Mouse (Mus musculus): ENCODE results near the gene Plek2. TPM values are rescaled to one million over a fixed set of nuclear protein-coding genes. Genes with fewer than 3 reads are reported as not detected.
A peak's percentile ranks its signal among the peaks of the same experiment; 100 is the strongest.

Gene Plek2
- polyA plus RNA-seq, 1 experiment from 2014 or later, result 4.2 TPM

DNA sequence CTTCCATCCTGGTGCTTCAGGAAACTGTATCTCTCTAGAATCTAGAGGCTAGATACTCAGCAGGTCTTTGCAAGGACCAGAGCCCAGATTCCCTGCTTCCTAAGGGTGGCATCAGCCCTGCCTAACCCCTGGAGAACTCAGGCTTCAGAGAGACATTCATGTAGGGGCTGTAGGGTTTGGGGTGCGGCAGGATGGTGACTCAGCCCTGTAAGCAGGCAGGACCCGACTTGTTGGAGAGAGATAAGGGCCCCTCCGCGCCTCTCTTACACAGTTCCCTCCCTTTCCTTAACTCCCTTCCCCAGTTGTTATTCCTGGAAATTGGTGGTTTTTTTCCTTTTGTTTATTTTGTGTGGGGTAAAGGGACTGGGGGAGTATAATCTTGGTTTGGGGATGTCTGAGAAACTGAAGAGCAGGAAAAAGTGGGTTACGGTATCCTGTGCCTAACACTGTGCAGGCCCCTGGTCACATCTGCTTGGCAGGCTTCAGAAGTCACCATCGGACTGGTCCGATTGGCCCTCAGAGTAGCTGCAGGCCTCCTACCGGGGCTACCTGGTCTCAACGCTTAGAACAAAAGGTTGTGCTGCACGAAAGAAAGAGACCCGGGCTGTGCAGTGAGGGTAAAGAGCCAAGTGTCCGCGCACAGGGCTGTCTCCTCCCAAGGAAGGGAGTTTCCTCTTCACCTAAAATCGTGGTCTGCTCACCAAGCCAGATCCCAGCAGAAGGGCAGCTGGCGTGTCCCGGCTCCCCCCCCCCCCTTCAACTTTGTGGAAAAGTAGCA lies 4.1 kb upstream of the Plek2 start:
- 8% methylated on average over 16 of the region's 16 CpGs for WGBS
- Histone ChIP-seq H3K4me2 (peak overlapping the region; percentile 79), H3K27me3 (peaks cover 78% of the 10 kb centered on the region), H3K9ac (peak overlapping the region; percentile 64; the same call in 1 of the 2 replicates), H3K4me1 (peaks cover 25% of the 10 kb centered on the region), H3K36me3 (no peaks in the 10 kb centered on the region), H3K27ac (no peak overlapping the region), H3K9me3 (no peaks in the 10 kb centered on the region), H3K4me3 (peak overlapping the region; percentile 45)
- ATAC-seq (ENCODE audit: insufficient number of reproducible peaks, insufficient read depth, low FRiP score, low TSS enrichment, low read depth), result no peak

DNA sequence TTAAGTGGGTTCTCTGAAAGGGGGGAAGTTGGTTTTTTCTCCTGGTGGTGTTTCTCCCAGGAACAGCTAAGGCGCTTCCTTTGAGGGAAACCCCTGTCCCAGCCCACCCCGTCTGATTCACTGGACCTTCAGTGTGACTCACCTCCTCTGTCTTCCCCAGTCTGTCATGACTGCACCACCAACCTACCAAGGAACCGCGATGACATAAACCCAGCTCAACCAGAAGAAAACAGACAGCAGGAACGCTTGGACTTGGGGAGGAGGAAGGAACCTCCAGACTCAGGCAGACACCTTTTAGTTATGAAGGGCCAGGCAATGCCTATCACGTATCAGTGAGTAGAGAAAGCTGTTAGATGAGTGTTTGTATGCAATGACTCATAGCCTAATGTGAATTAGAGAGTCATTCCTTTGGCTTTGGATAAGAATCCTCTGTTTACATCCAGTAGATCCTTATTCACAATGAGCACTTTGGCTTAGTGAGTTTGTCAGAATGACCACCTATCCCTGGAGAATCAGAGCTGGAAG lies 1.4 kb upstream of the Plek2 start:
- no peaks in the 10 kb centered on the region for H3K9me3 ChIP-seq
- no peak for ATAC-seq (ENCODE audit: insufficient number of reproducible peaks, insufficient read depth, low FRiP score, low TSS enrichment, low read depth)
- H3K27me3 ChIP-seq, result peaks cover 71% of the 10 kb centered on the region
- peaks cover 25% of the 10 kb centered on the region for H3K4me1 ChIP-seq
- H3K9ac ChIP-seq, result no peak overlapping the region
- H3K4me2 ChIP-seq, result no peak overlapping the region
- WGBS, result 75% methylated on average over 6 of the region's 6 CpGs
- no peak overlapping the region for H3K27ac ChIP-seq
- H3K4me3 ChIP-seq, result no peak overlapping the region
- H3K36me3 ChIP-seq, result no peaks in the 10 kb centered on the region

GRCm38 (mm10) chr12:78904499-78904898 lies 2.3 kb downstream of the Plek2 start:
- Histone ChIP-seq H3K36me3 (no peaks in the 10 kb centered on the region), H3K9ac (no peak overlapping the region), H3K4me3 (no peak overlapping the region), H3K27ac (no peak overlapping the region), H3K4me1 (peaks cover 7% of the 10 kb centered on the region; the same call in 1 of the 2 replicates), H3K4me2 (peak overlapping the region; percentile 20; the same call in 1 of the 2 replicates), H3K9me3 (no peaks in the 10 kb centered on the region), H3K27me3 (peaks cover 35% of the 10 kb centered on the region)
- ATAC-seq (ENCODE audit: insufficient number of reproducible peaks, insufficient read depth, low FRiP score, low TSS enrichment, low read depth), result no peak
- WGBS, result 64% methylated on average over 7 of the region's 7 CpGs

GRCm38 (mm10) chr12:78903313-78903712 lies 3.5 kb downstream of the Plek2 start:
- H3K27ac ChIP-seq, result no peak overlapping the region
- H3K9ac ChIP-seq, result no peak overlapping the region
- no peak overlapping the region for H3K4me3 ChIP-seq
- 87% methylated on average over 4 of the region's 4 CpGs for WGBS
- no peak for ATAC-seq (ENCODE audit: insufficient number of reproducible peaks, insufficient read depth, low FRiP score, low TSS enrichment, low read depth)
- H3K9me3 ChIP-seq, result no peaks in the 10 kb centered on the region
- H3K4me1 ChIP-seq, result peaks cover 7% of the 10 kb centered on the region; the same call in 1 of the 2 replicates
- no peak overlapping the region for H3K4me2 ChIP-seq
- H3K36me3 ChIP-seq, result no peaks in the 10 kb centered on the region
- peaks cover 25% of the 10 kb centered on the region for H3K27me3 ChIP-seq

DNA sequence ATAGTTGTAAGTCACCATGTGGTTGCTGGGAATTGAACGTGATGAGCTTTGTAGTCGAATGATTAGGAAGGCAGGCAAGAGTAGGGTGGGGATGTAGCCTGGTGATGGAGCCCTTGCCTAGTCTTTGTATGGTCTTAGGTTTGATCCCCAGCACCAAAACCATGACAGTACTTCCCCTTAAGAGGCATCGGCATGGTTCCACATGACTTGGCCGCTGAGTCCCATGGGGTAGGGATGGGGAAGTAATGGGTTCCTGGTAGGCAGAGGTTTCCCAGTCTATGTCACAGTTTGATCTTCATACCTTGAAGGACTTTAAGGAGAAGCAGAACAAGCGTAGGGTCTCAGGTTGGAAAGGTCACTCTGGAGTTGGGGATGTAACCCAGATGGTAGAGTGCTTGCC lies 5.3 kb downstream of the Plek2 start:
- Histone ChIP-seq H3K4me2 (no peak overlapping the region), H3K9ac (no peak overlapping the region), H3K27ac (no peak overlapping the region), H3K4me3 (no peak overlapping the region), H3K27me3 (peaks cover 8% of the 10 kb centered on the region), H3K9me3 (no peaks in the 10 kb centered on the region), H3K36me3 (no peaks in the 10 kb centered on the region), H3K4me1 (peaks cover under 1% of the 10 kb centered on the region; the same call in 1 of the 2 replicates)
- 81% methylated on average over 5 of the region's 5 CpGs for WGBS
- no peak for ATAC-seq (ENCODE audit: insufficient number of reproducible peaks, insufficient read depth, low FRiP score, low TSS enrichment, low read depth)

DNA sequence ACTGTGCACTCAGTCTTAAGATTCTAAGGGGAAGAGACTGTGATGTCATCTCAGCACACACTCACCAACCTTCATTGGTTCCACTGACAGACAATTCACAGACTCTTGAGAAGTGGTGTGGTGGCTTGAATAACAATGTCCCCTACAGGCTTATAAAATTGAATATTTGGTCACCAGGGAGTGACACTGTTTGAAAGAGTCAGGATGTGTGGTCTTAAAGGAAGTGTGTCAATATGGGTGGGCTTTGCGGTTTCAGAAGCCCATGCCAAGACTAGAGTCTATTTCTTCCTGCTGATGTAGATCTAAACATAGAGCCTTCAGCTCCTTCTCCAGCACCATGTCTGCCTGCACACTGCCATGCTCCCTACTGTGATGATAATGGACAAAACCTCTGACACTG lies 8.9 kb downstream of the Plek2 start:
- Histone ChIP-seq H3K4me2 (no peak overlapping the region), H3K36me3 (no peaks in the 10 kb centered on the region), H3K27ac (no peak overlapping the region), H3K27me3 (no peaks in the 10 kb centered on the region), H3K9me3 (no peaks in the 10 kb centered on the region), H3K4me3 (no peak overlapping the region), H3K4me1 (no peaks in the 10 kb centered on the region), H3K9ac (no peak overlapping the region)
- 92% methylated on average over 1 of the region's 1 CpGs for WGBS
- ATAC-seq (ENCODE audit: insufficient number of reproducible peaks, insufficient read depth, low FRiP score, low TSS enrichment, low read depth), result no peak

DNA sequence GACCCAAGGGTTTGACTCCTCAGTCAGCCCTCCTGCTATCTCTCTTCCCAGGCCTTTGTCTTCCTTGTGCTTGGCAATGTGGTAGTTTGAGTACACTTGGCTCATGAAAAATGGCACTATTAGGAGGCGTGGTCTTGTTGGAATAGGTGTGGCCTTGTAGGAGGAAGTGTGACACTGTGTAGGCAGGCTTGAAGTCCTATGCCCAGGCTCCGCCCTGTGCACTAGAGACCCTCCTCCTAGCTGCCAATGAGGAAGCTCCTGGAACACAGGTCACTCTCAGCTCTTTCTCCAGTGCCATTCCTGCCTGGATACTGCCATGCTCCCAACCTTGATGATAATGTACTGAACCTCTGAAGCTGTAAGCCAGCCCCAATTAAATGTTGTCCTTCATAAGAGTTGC lies 15.6 kb downstream of the Plek2 start:
- ATAC-seq (ENCODE audit: insufficient number of reproducible peaks, insufficient read depth, low FRiP score, low TSS enrichment, low read depth), result peak; percentile 48; the same call in 1 of the 2 replicates
- H3K27ac ChIP-seq, result no peak overlapping the region
- no peak overlapping the region for H3K4me2 ChIP-seq
- H3K27me3 ChIP-seq, result no peaks in the 10 kb centered on the region
- no peaks in the 10 kb centered on the region for H3K4me1 ChIP-seq
- H3K9me3 ChIP-seq, result no peaks in the 10 kb centered on the region
- WGBS, result 76% methylated on average over 2 of the region's 2 CpGs
- peaks cover 11% of the 10 kb centered on the region for H3K36me3 ChIP-seq
- no peak overlapping the region for H3K4me3 ChIP-seq
- no peak overlapping the region for H3K9ac ChIP-seq

DNA sequence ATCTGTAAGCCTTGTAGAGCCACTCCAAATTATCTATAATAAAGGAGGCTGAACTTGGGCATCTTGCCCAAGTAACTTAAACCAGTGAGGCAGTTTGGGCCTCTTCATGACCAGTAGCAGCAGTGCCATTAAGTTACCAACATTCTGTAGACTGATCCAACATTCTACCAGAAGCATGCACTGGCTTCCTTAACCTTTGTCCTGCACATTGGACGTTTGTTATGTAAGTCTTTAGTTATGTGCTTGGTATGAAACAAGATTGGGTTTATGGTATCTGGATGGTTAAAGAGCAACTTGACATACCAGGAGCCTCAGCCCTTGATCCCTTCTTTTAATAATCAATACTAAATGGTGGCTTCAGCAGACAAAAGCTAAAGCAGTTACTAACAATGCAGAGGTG lies 16.7 kb downstream of the Plek2 start:
- Histone ChIP-seq H3K4me3 (no peak overlapping the region), H3K27ac (no peak overlapping the region), H3K9ac (no peak overlapping the region), H3K4me2 (no peak overlapping the region), H3K4me1 (no peaks in the 10 kb centered on the region), H3K27me3 (no peaks in the 10 kb centered on the region), H3K36me3 (peaks cover 21% of the 10 kb centered on the region), H3K9me3 (no peaks in the 10 kb centered on the region)
- no peak for ATAC-seq (ENCODE audit: insufficient number of reproducible peaks, insufficient read depth, low FRiP score, low TSS enrichment, low read depth)
- WGBS, result 80% methylated on average over 1 of the region's 1 CpGs

DNA sequence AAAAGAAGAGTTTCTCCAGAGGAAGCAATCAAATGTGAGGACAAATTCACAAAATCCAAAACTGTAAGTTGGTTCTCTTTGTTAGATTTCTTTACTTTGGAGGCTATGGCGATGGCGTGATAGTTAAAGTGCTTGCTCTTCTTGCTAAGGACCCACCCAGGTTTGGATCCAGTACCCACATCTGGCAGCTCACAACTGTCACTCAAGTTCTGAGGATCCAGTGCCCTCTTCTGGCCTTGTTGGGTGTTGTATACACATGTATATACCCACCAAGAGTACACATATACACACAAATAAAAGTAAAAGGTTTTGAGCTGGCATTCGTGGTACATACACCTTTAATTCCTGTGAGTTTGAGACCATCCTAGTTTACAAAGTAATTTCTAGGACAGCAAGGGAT lies 32.2 kb downstream of the Plek2 start:
- Histone ChIP-seq H3K4me1 (no peaks in the 10 kb centered on the region), H3K4me3 (no peak overlapping the region), H3K27me3 (no peaks in the 10 kb centered on the region), H3K9ac (no peak overlapping the region), H3K27ac (no peak overlapping the region), H3K9me3 (no peaks in the 10 kb centered on the region), H3K4me2 (no peak overlapping the region), H3K36me3 (peaks cover 49% of the 10 kb centered on the region)
- 94% methylated on average over 3 of the region's 3 CpGs for WGBS
- ATAC-seq (ENCODE audit: insufficient number of reproducible peaks, insufficient read depth, low FRiP score, low TSS enrichment, low read depth), result no peak

GRCm38 (mm10) chr12:78868115-78868514 lies 38.6 kb downstream of the Plek2 start:
- Histone ChIP-seq H3K27ac (no peak overlapping the region), H3K4me3 (no peak overlapping the region), H3K27me3 (no peaks in the 10 kb centered on the region), H3K9me3 (no peaks in the 10 kb centered on the region), H3K36me3 (peaks cover 43% of the 10 kb centered on the region), H3K9ac (no peak overlapping the region), H3K4me1 (peaks cover 2% of the 10 kb centered on the region), H3K4me2 (no peak overlapping the region)
- no peak for ATAC-seq (ENCODE audit: insufficient number of reproducible peaks, insufficient read depth, low FRiP score, low TSS enrichment, low read depth)
- 87% methylated on average over 1 of the region's 1 CpGs for WGBS

GRCm38 (mm10) chr12:78865434-78865833 lies 41.3 kb downstream of the Plek2 start:
- Histone ChIP-seq H3K27ac (no peak overlapping the region), H3K27me3 (no peaks in the 10 kb centered on the region), H3K4me3 (no peak overlapping the region), H3K4me2 (no peak overlapping the region), H3K9me3 (no peaks in the 10 kb centered on the region), H3K36me3 (peaks cover 32% of the 10 kb centered on the region), H3K4me1 (peaks cover 10% of the 10 kb centered on the region), H3K9ac (no peak overlapping the region)
- WGBS, result 100% methylated on average over 1 of the region's 1 CpGs
- ATAC-seq (ENCODE audit: insufficient number of reproducible peaks, insufficient read depth, low FRiP score, low TSS enrichment, low read depth), result no peak

DNA sequence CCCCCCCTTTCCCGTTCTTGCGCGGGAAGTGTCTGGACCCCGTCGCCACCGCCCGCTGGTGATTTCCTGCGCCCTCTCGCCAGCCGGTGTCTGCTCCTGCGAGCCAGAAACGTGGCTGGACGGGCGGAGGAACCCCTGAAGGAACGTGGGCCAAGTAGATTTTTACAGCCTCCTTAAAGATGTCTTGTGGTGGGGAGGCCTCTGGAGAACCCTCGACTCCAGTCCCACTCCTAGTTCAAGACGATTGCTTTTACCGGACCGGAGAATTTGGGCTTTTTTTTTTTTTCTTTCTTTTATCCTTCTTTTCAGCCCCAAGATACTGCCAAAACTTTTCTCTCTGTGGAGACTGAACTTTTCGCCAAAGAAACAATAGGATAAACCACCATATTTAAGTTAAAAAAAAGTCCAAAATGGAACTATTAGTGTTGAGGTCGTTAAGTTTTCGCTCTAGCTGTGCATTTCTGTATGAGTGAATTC lies 44.5 kb downstream of the Plek2 start:
- Histone ChIP-seq H3K9me3 (no peaks in the 10 kb centered on the region), H3K27ac (peak overlapping the region; percentile 87), H3K4me3 (peak overlapping the region; percentile 64), H3K36me3 (peaks cover 11% of the 10 kb centered on the region; the same call in 1 of the 2 replicates), H3K4me1 (peaks cover 21% of the 10 kb centered on the region), H3K9ac (peak overlapping the region; percentile 90), H3K27me3 (no peaks in the 10 kb centered on the region), H3K4me2 (peak overlapping the region; percentile 78)
- WGBS, result under 1% methylated on average over 22 of the region's 22 CpGs
- ATAC-seq (ENCODE audit: insufficient number of reproducible peaks, insufficient read depth, low FRiP score, low TSS enrichment, low read depth), result no peak

All from embryonic facial prominence, embryonic 13.5 days (tissue).